Mouse (Mus musculus) intestine, embryonic 14.5 days (tissue): ENCODE results near the gene Tnfsf10. TPM values are rescaled to one million over a fixed set of nuclear protein-coding genes. Genes with fewer than 3 reads are reported as not detected.

Experiments
- ATAC-seq: fragments of 200-750 bp; cut with Nextera tagmentation; replicated peaks from 2 replicates; pipeline ENCODE4 v1.8.0; 2017; ENCODE audit warnings: low read depth, moderate number of reproducible peaks, moderate TSS enrichment, moderate library complexity; ENCODE audit not compliant: low FRiP score, low TSS enrichment
- DNase-seq: peaks from one replicate; pipeline ENCODE4 v3.0.0-alpha.2; 2018; ENCODE audit warnings: low spot score
- H3K27ac ChIP-seq: fragments of 300-500 bp; sonication (generic); 2 replicates; pipeline ENCODE4 v1.5.1; 2014; ENCODE audit warnings: low read depth, mild to moderate bottlenecking, control low read depth
- H3K27me3 ChIP-seq: fragments of 300-500 bp; sonication (generic); replicated peaks from 2 replicates; pipeline ENCODE4 v1.6.1; 2014; ENCODE audit warnings: low read length, control low read depth; ENCODE audit not compliant: control insufficient read depth, insufficient read depth
- H3K36me3 ChIP-seq: fragments of 300-500 bp; sonication (generic); 2 replicates; pipeline ENCODE4 v1.6.1; 2014; ENCODE audit warnings: low read length, control low read depth; ENCODE audit not compliant: control insufficient read depth, insufficient read depth
- H3K4me1 ChIP-seq: fragments of 300-500 bp; sonication (generic); replicated peaks from 2 replicates; pipeline ENCODE4 v1.6.1; 2014; ENCODE audit warnings: low read length, control low read depth, mixed read lengths; ENCODE audit not compliant: control insufficient read depth, insufficient read depth
- H3K4me2 ChIP-seq: fragments of 300-500 bp; sonication (generic); 2 replicates; pipeline ENCODE4 v1.6.1; 2014; ENCODE audit warnings: low read length
- H3K4me3 ChIP-seq: fragments of 300-500 bp; sonication (generic); 2 replicates; pipeline ENCODE4 v1.5.1; 2014; ENCODE audit warnings: low read depth, low read length, control low read depth, mixed read lengths
- H3K9ac ChIP-seq: fragments of 300-500 bp; sonication (generic); 2 replicates; pipeline ENCODE4 v1.6.1; 2014; ENCODE audit warnings: mild to moderate bottlenecking, low read length
- H3K9me3 ChIP-seq: fragments of 300-500 bp; sonication (generic); 2 replicates; pipeline ENCODE4 v1.6.1; 2016; ENCODE audit warnings: low read length, control low read depth; ENCODE audit not compliant: control insufficient read depth
- WGBS: fragments of 180-500 bp; shearing (Covaris S2); extraction: QIAGEN DNeasy Blood & Tissue Kit; methylation state at CpG from one replicate; pipeline ENCODE4 v1.1.7; 2014; 5-methylcytosine and 5-hydroxymethylcytosine counted together
- polyA plus RNA-seq: library from polyadenylated mRNA; unstranded; fragments of >200 nt; fragmentation: Nextera tagmentation; extraction: Ambion mirVana; gene quantifications from 2 replicates; pipeline ENCODE4 v1.2.1, GENCODE M21; 2014

Tnfsf10 gene
- polyA plus RNA-seq, 1 experiment from 2014 or later = 0.41 TPM

DNA sequence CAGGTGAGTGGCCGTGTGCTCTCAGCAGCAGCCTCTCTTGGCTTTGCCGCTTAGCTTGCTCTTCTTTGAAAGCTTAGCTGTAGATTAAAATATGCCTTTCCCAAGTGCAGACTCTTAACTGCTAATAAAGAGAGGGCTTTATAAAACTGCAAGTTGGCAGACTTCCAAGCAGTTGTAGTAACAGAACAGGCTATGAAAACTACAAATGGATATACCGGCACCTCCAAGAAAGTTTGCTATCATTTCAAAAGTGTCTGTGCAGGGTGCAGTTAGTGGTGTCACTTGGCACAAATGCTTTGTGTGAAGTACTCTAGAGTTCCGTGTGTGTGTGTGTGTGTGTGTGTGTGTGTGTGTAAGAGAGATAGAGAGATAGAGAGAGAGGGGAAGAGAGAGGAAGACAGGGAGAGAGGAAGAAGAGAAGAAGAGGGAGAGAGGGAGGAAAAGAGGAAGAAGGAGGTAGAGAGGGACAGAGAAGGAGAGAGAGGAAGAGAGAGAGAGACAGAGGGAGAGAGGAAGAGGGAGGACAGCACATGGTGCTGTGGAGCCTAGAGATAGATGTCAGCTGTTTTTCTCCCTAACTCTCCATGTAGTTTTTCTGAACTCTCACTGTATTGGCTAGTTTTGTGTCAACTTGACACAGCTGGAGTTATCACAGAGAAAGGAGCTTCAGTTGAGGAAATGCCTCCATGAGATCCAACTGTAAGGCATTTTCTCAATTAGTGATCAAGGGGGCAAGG lies 628 bp downstream of the Tnfsf10 start:
- no peak overlapping the region for H3K9ac ChIP-seq
- 40% methylated on average over 4 of the region's 4 CpGs for WGBS
- no peaks in the 10 kb centered on the region for H3K9me3 ChIP-seq
- H3K4me2 ChIP-seq = peak overlapping the region; percentile 30
- no peak overlapping the region for H3K27ac ChIP-seq
- H3K4me3 ChIP-seq = no peak overlapping the region
- DNase-seq = no peak
- H3K27me3 ChIP-seq = no peaks in the 10 kb centered on the region
- H3K4me1 ChIP-seq = 0 out of 2 replicates have a peak, but pooled peaks cover 4% of the 10 kb centered on the region
- H3K36me3 ChIP-seq = no peaks in the 10 kb centered on the region
- ATAC-seq = no peak

DNA sequence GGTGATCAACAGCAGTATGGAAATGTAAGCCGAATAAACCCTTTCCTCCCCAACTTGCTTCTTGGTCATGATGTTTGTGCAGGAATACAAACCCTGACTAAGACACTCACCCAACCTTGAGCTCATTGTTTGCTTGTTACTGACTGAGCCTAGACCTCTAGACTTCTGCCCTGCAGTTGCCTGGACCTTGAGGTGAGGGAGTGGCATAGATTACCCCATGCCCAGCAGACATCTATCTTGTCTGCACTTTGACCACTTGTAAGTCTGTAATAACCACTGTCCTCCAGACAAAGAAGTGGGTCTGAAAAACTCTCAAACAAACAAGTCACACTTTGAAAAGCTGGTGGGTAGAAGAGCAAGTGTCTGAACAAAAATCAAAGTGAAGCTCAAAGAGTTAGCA lies 2.8 kb downstream of the Tnfsf10 start:
- WGBS = 100% methylated on average over 1 of the region's 1 CpGs
- no peaks in the 10 kb centered on the region for H3K27me3 ChIP-seq
- H3K36me3 ChIP-seq = no peaks in the 10 kb centered on the region
- no peak overlapping the region for H3K4me3 ChIP-seq
- no peak overlapping the region for H3K27ac ChIP-seq
- H3K4me2 ChIP-seq = no peak overlapping the region
- no peak for ATAC-seq
- DNase-seq = no peak
- no peaks in the 10 kb centered on the region for H3K9me3 ChIP-seq
- H3K4me1 ChIP-seq = 0 out of 2 replicates have a peak, but pooled peaks cover 4% of the 10 kb centered on the region
- H3K9ac ChIP-seq = no peak overlapping the region

DNA sequence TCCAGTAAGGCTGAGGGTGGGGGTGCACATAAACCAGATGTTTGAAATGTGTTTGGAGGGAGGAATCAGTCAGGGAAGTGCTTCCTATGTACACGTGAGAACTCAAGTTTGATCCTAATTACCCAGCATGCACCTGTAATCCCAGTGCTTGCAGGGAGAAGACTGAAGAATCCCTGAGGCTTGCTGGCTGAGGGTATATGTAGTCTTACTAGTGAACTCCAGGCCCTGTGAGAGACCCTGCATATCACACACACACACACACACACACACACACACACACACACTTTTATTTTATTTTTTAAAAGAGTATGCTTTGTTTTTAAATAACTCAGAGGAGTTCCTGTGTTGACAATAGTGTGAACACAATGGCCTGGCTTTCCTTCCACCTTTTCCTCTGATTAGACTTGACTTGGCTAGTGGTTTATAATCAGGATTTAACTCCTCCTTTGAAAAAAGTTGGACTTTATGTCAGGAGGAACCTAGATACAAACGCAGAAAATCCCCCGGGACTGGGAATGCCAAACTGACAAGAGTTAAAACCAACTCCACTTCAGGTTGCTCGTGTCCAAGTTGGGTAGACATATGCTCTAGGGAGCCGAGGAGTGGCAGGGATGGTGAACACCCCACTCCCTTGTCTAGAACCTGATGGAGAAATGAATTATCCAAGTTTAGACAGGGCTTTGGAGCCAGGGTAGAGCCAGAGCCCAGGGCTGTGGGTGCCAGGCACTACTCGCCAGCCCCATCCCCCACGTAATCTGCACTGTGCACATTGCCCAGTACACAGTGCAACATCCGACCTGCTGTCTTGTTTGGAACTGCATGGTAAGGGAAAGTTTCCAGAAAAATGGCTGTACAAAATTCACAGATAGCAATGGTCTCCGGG lies 4.0 kb downstream of the Tnfsf10 start:
- H3K9me3 ChIP-seq = no peaks in the 10 kb centered on the region
- H3K4me2 ChIP-seq = no peak overlapping the region
- H3K36me3 ChIP-seq = no peaks in the 10 kb centered on the region
- ATAC-seq = no peak; the same call in 1 of the 2 replicates
- no peak overlapping the region for H3K4me3 ChIP-seq
- no peak for DNase-seq
- H3K27ac ChIP-seq = no peak overlapping the region
- WGBS = 75% methylated on average over 9 of the region's 9 CpGs
- H3K4me1 ChIP-seq = 0 out of 2 replicates have a peak, but pooled peaks cover 4% of the 10 kb centered on the region
- no peaks in the 10 kb centered on the region for H3K27me3 ChIP-seq
- H3K9ac ChIP-seq = no peak overlapping the region

DNA sequence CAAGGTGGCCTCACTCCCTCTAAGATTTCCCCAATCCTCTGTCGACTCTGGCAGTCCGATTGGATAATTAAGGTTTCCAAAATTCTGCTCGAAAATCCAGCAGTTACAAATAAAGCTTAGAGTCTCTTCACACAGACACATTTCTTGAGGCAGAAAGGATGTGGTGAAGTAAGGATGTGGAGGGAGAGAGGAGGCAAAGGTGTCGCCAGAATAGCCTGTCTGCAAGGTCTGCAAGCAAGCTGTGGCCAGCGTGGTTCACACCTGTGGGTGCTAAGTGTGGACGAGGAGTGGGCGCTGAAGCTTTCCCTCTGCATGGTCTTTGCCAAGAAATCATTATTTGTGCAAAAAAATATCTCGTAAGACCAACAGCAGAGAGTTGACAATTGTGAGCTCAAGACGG lies 5.8 kb downstream of the Tnfsf10 start:
- Histone ChIP-seq H3K4me1 (no peaks in the 10 kb centered on the region), H3K36me3 (no peaks in the 10 kb centered on the region), H3K27me3 (no peaks in the 10 kb centered on the region), H3K9me3 (no peaks in the 10 kb centered on the region), H3K27ac (no peak overlapping the region), H3K4me3 (no peak overlapping the region), H3K4me2 (no peak overlapping the region), H3K9ac (no peak overlapping the region)
- WGBS = 83% methylated on average over 9 of the region's 9 CpGs
- ATAC-seq = no peak
- no peak for DNase-seq

DNA sequence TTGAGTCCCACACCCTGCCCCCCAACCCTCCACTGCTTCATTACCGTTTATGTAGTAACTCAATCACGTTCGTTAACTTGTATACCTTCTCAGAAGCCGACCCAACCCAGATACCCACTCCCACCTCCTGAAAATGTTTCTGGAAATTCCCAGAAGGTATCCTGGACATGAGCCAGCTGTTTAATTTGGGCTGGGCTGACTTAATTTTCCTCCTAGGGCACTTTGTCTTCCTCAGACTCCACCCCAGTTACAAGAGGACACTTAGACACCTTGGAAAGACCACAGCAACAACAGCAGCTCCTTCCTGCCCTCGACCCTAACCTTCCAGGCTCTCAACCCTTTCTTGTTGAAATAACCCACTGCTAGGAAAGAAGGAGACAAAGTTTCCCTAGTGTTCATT lies 6.7 kb downstream of the Tnfsf10 start:
- Histone ChIP-seq H3K4me2 (no peak overlapping the region), H3K9ac (no peak overlapping the region), H3K4me3 (no peak overlapping the region), H3K36me3 (no peaks in the 10 kb centered on the region), H3K4me1 (no peaks in the 10 kb centered on the region), H3K27me3 (no peaks in the 10 kb centered on the region), H3K9me3 (no peaks in the 10 kb centered on the region), H3K27ac (no peak overlapping the region)
- WGBS = 55% methylated on average over 5 of the region's 5 CpGs
- no peak for ATAC-seq
- DNase-seq = no peak

DNA sequence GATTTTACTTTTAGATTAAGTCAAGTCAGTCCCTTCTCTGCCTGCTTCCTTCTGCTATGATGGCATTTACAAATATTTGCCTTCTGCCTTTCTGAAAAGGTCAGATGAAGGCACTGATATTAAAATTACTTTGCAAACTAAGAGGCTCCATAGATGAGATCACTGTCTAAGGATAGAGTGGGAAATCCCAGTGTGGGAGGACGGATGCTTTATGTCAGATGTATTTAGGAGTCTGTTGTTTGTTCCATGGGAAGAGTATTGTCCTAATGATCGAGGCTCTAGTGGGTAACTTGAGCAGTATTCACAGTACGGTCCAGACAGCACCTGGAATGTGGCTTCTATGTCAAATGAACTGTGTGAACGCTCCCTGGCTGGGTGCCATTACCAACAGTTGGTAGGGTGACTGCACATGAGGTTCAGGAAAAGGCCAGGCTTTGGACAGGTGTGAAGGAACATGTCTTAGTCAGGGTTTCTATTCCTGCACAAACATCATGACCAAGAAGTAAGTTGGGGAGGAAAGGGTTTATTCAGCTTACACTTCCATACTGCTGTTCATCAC lies 9.9 kb downstream of the Tnfsf10 start:
- WGBS = 65% methylated on average over 4 of the region's 4 CpGs
- no peak for DNase-seq

DNA sequence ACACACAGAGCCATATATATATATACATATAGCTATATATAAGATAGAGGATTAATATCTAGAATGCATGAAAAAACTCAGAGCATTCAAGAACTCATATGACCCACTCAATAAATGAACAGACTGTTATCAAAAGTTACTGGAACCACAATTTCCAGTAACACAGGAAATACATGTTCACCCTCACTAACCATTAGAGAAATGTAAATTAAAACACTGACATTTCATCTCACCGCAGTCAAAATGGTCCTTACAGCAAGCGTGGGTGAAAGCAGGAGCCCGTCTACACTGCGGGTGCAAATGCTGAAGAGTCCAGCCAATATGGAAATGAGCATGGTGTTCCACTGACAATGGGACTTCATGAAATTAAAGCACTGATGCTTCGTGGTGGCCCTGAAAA lies 13.9 kb downstream of the Tnfsf10 start:
- 91% methylated on average over 5 of the region's 5 CpGs for WGBS
- DNase-seq = no peak
- no peaks in the 10 kb centered on the region for H3K27me3 ChIP-seq
- H3K9me3 ChIP-seq = no peaks in the 10 kb centered on the region
- no peak overlapping the region for H3K4me2 ChIP-seq
- H3K9ac ChIP-seq = no peak overlapping the region
- H3K27ac ChIP-seq = no peak overlapping the region
- H3K36me3 ChIP-seq = no peaks in the 10 kb centered on the region
- no peaks in the 10 kb centered on the region for H3K4me1 ChIP-seq
- no peak for ATAC-seq
- H3K4me3 ChIP-seq = no peak overlapping the region

More for the DNA sequence above, 9.9 kb downstream of the Tnfsf10 start:
- H3K4me3 ChIP-seq = no peak overlapping the region
- no peaks in the 10 kb centered on the region for H3K4me1 ChIP-seq
- ATAC-seq = no peak
- H3K27me3 ChIP-seq = no peaks in the 10 kb centered on the region
- no peaks in the 10 kb centered on the region for H3K9me3 ChIP-seq
- no peaks in the 10 kb centered on the region for H3K36me3 ChIP-seq
- no peak overlapping the region for H3K27ac ChIP-seq
- no peak overlapping the region for H3K4me2 ChIP-seq
- no peak overlapping the region for H3K9ac ChIP-seq

DNA sequence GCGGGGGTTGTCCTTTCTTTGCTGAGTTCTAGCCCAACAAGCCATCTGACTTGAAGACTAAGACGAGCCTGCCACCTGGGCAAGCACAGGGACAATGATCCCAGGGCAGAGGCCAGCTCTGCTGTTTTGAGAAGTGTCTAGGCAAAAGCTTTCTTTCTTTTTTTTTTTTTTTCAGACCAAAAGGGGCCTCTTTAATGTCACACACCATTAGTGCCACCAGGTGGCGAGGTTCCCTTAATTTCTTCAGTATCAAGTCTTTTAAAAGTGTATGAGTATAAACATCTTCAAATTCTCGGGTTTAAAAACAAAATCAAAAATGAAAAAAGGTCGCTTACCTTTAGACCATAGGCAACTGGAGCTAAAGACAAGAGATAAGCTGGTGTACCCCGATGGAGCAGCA lies 21.6 kb downstream of the Tnfsf10 start:
- DNase-seq = peak; percentile 59
- no peak for ATAC-seq
- Histone ChIP-seq H3K4me3 (no peak overlapping the region), H3K4me1 (no peaks in the 10 kb centered on the region), H3K27ac (no peak overlapping the region), H3K27me3 (no peaks in the 10 kb centered on the region), H3K4me2 (no peak overlapping the region), H3K9me3 (no peaks in the 10 kb centered on the region), H3K36me3 (no peaks in the 10 kb centered on the region), H3K9ac (no peak overlapping the region)
- WGBS = 28% methylated on average over 6 of the region's 6 CpGs
